Comparison of ENCODE assay signal across 15 mouse cellular contexts in the genomic region with DNA sequence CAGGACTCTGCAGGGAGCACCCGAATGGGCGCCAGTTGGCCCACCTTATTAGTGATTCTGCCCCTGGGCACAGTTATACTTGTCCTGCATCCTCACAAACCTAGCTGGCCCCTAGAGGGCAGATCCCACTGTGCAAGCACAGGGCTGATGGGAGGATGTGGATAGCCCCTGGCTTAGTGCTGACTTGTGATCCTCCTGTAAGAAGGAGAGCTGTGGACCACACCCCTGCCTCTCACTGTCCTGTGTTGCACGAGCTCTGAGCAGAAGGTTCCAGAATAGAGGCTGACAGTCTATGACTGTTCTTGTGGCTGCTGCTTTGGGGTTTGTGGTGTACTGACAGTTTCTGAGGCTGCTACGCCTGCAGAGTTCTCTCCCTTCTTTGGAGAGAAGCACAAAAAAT. TPM values are rescaled to one million over a fixed set of nuclear protein-coding genes. Genes with fewer than 3 reads are reported as not detected.
DNase-seq lines count a peak whose midpoint lies in the region; ATAC-seq and TF ChIP-seq lines count a peak whose summit lies in the region.
"Had no signal": no experiment of that assay in that cellular context is flagged by ENCODE, and none has a peak within 500 bp of the region (broad histone marks: within the 10 kb centered on the region; RNA-seq: fewer than 3 reads in every experiment).

No protein-coding gene starts in this region.

- H3K4me3 ChIP-seq in embryonic facial prominence, embryonic 13.5 days: no peak overlapping the region
- no peak overlapping the region for H3K4me3 ChIP-seq in embryonic facial prominence, embryonic 10.5 days
- H3K4me3 ChIP-seq in lung, postnatal 0 days (ENCODE audit: low read depth, low read length): no peak overlapping the region
- H3K4me3 ChIP-seq: embryonic facial prominence, embryonic 15.5 days; limb, embryonic 15.5 days; neural tube, embryonic 12.5 days had no signal

- TF ChIP-seq EP300 in lung, postnatal 0 days (IDR thresholded peaks at IDR 0.05): no peak

- no peak overlapping the region for H3K4me2 ChIP-seq in embryonic facial prominence, embryonic 13.5 days
- no peak overlapping the region for H3K4me2 ChIP-seq in lung, postnatal 0 days (replicated peaks; ENCODE audit: low read depth, low read length)
- H3K4me2 ChIP-seq: embryonic facial prominence, embryonic 15.5 days; limb, embryonic 15.5 days; midbrain, embryonic 11.5 days; neural tube, embryonic 12.5 days had no signal

- peaks cover 6% of the 10 kb centered on the region; the same call in 1 of the 2 replicates for H3K4me1 ChIP-seq in embryonic facial prominence, embryonic 13.5 days
- peaks cover 14% of the 10 kb centered on the region for H3K4me1 ChIP-seq in embryonic facial prominence, embryonic 10.5 days
- peaks cover 8% of the 10 kb centered on the region; the same call in 1 of the 2 replicates for H3K4me1 ChIP-seq in lung, postnatal 0 days (ENCODE audit: insufficient read depth, low read depth, low read length)

- DNase-seq in embryonic facial prominence, embryonic 10.5 days (ENCODE audit: low spot score): no peak
- no peak for DNase-seq in lung, postnatal 0 days (ENCODE audit: low spot score)
- no peak for DNase-seq in lung, postnatal 4 days
- peak; percentile 60 for DNase-seq in naive thymus-derived CD4-positive, alpha-beta T cell, adult 2 months (ENCODE audit: low read depth)
- DNase-seq in ovary, postnatal 10 days (ENCODE audit: low spot score): no peak
- no peak for DNase-seq in frontal cortex, adult 2 months (ENCODE audit: extremely low spot score in 1 of 2, low spot score in 1 of 2)
- DNase-seq: cerebellum, adult 9-11 months; forebrain, postnatal 0 days; layer of hippocampus, postnatal 36 days had no signal

- no peaks in the 10 kb centered on the region for H3K27me3 ChIP-seq in embryonic facial prominence, embryonic 13.5 days
- H3K27me3 ChIP-seq in embryonic facial prominence, embryonic 10.5 days (replicated peaks; ENCODE audit: low read depth, poor library complexity, severe bottlenecking): no peaks in the 10 kb centered on the region
- H3K27me3 ChIP-seq in lung, postnatal 0 days (replicated peaks; ENCODE audit: insufficient read depth, low read length): no peaks in the 10 kb centered on the region
- H3K27me3 ChIP-seq: embryonic facial prominence, embryonic 15.5 days; limb, embryonic 15.5 days; neural tube, embryonic 12.5 days had no signal

- peak; percentile 41 for TF ChIP-seq CTCF in lung, postnatal 0 days (IDR thresholded peaks at IDR 0.05)

- no peak overlapping the region for H3K27ac ChIP-seq in embryonic facial prominence, embryonic 13.5 days
- H3K27ac ChIP-seq in embryonic facial prominence, embryonic 10.5 days (replicated peaks): no peak overlapping the region
- H3K27ac ChIP-seq in lung, postnatal 0 days (ENCODE audit: low read length): no peak overlapping the region
- H3K27ac ChIP-seq: embryonic facial prominence, embryonic 15.5 days; limb, embryonic 15.5 days; neural tube, embryonic 12.5 days had no signal

- peaks cover 20% of the 10 kb centered on the region for H3K36me3 ChIP-seq in embryonic facial prominence, embryonic 13.5 days
- H3K36me3 ChIP-seq in embryonic facial prominence, embryonic 10.5 days (replicated peaks): peaks cover 8% of the 10 kb centered on the region
- 0 out of 2 replicates have a peak, but pooled peaks cover 5% of the 10 kb centered on the region for H3K36me3 ChIP-seq in lung, postnatal 0 days (ENCODE audit: insufficient read depth, low read length)

- H3K9ac ChIP-seq in embryonic facial prominence, embryonic 13.5 days: 0 out of 2 replicates have a peak overlapping the region, but pooled peaks have one; percentile 36
- H3K9ac ChIP-seq in lung, postnatal 0 days (replicated peaks; ENCODE audit: low read depth): no peak overlapping the region
- H3K9ac ChIP-seq: embryonic facial prominence, embryonic 15.5 days; forebrain, postnatal 0 days; limb, embryonic 15.5 days; neural tube, embryonic 12.5 days had no signal

- no peaks in the 10 kb centered on the region for H3K9me3 ChIP-seq in embryonic facial prominence, embryonic 13.5 days
- no peaks in the 10 kb centered on the region for H3K9me3 ChIP-seq in embryonic facial prominence, embryonic 10.5 days
- H3K9me3 ChIP-seq in lung, postnatal 0 days (ENCODE audit: low read length): no peaks in the 10 kb centered on the region
- H3K9me3 ChIP-seq: embryonic facial prominence, embryonic 15.5 days; limb, embryonic 15.5 days; neural tube, embryonic 12.5 days had no signal

- 85% methylated on average over 4 of the region's 4 CpGs for WGBS in embryonic facial prominence, embryonic 13.5 days
- 85% methylated on average over 4 of the region's 4 CpGs for WGBS in embryonic facial prominence, embryonic 10.5 days
- 80% methylated on average over 4 of the region's 4 CpGs for WGBS in lung, postnatal 0 days

- no peak for ATAC-seq in embryonic facial prominence, embryonic 13.5 days (ENCODE audit: insufficient number of reproducible peaks, insufficient read depth, low FRiP score, low TSS enrichment, low read depth)
- no peak for ATAC-seq in lung, postnatal 0 days
- peak; percentile 14 for ATAC-seq in inflammation-experienced regulatory T-cells, adult 6 months
- ATAC-seq: forebrain, postnatal 0 days had no signal

RNA-seq across cellular contexts. Expression of gene Tfip11, which starts 24.5 kb away (rescaled TPM):
- 31.8 and 32.8 TPM in 2 replicates for polyA plus RNA-seq in embryonic facial prominence, embryonic 13.5 days (2015; fragmentation: Nextera tagmentation; extraction: Ambion mirVana)
- polyA plus RNA-seq in embryonic facial prominence, embryonic 10.5 days (2016; fragmentation: Nextera tagmentation; extraction: Ambion mirVana): 41.3 and 42.5 TPM in 2 replicates
- 16.0 and 16.7 TPM in 2 replicates for polyA plus RNA-seq in lung, postnatal 0 days (2015; fragmentation: Nextera tagmentation; extraction: Ambion mirVana)
- polyA plus RNA-seq in inflammation-experienced regulatory T-cells, adult 6 months (2017; shearing (Covaris generic)): 10 to 100 TPM; 14.7 to 26.1 (median 15.3) TPM
- 36.6 and 40.0 TPM in 2 replicates for polyA plus RNA-seq in frontal cortex, adult 2 months (2012; rRNA removed)

RNA-seq across cellular contexts. Expression of gene Tpst2, which starts 25.2 kb away (rescaled TPM):
- 38.7 and 42.8 TPM in 2 replicates for polyA plus RNA-seq in embryonic facial prominence, embryonic 13.5 days (2015; fragmentation: Nextera tagmentation; extraction: Ambion mirVana)
- 34.0 and 35.9 TPM in 2 replicates for polyA plus RNA-seq in embryonic facial prominence, embryonic 10.5 days (2016; fragmentation: Nextera tagmentation; extraction: Ambion mirVana)
- polyA plus RNA-seq in lung, postnatal 0 days (2015; fragmentation: Nextera tagmentation; extraction: Ambion mirVana): 96.8 and 106 TPM in 2 replicates
- polyA plus RNA-seq in inflammation-experienced regulatory T-cells, adult 6 months (2017; shearing (Covaris generic)): 100 to 1,000 TPM in 1 of 3 experiments, 10 to 100 TPM in 2; 59.1 to 111 (median 64.1) TPM
- polyA plus RNA-seq in frontal cortex, adult 2 months (2012; rRNA removed): 36.6 and 40.7 TPM in 2 replicates

RNA-seq across cellular contexts. Expression of gene Srrd, which starts 41.1 kb away (rescaled TPM):
- 42.1 and 54.9 TPM in 2 replicates for polyA plus RNA-seq in embryonic facial prominence, embryonic 13.5 days (2015; fragmentation: Nextera tagmentation; extraction: Ambion mirVana)
- polyA plus RNA-seq in embryonic facial prominence, embryonic 10.5 days (2016; fragmentation: Nextera tagmentation; extraction: Ambion mirVana): 48.2 and 51.6 TPM in 2 replicates
- 21.3 and 21.9 TPM in 2 replicates for polyA plus RNA-seq in lung, postnatal 0 days (2015; fragmentation: Nextera tagmentation; extraction: Ambion mirVana)
- 1 to 10 TPM; 2.9 to 4.8 (median 4.4) TPM for polyA plus RNA-seq in inflammation-experienced regulatory T-cells, adult 6 months (2017; shearing (Covaris generic))
- polyA plus RNA-seq in frontal cortex, adult 2 months (2012; rRNA removed): 55.5 and 58.8 TPM in 2 replicates

RNA-seq across cellular contexts. Expression of gene Hps4, which starts 41.2 kb away (rescaled TPM):
- polyA plus RNA-seq in embryonic facial prominence, embryonic 13.5 days (2015; fragmentation: Nextera tagmentation; extraction: Ambion mirVana): 42.4 and 42.9 TPM in 2 replicates
- 36.1 and 36.9 TPM in 2 replicates for polyA plus RNA-seq in embryonic facial prominence, embryonic 10.5 days (2016; fragmentation: Nextera tagmentation; extraction: Ambion mirVana)
- polyA plus RNA-seq in lung, postnatal 0 days (2015; fragmentation: Nextera tagmentation; extraction: Ambion mirVana): 19.7 and 22.1 TPM in 2 replicates
- polyA plus RNA-seq in inflammation-experienced regulatory T-cells, adult 6 months (2017; shearing (Covaris generic)): 10 to 100 TPM; 13.9 to 19.0 (median 16.4) TPM
- polyA plus RNA-seq in frontal cortex, adult 2 months (2012; rRNA removed): 41.4 and 42.5 TPM in 2 replicates

RNA-seq across cellular contexts. Expression of gene Crybb1, which starts 46.1 kb away (rescaled TPM):
- polyA plus RNA-seq in embryonic facial prominence, embryonic 13.5 days (2015; fragmentation: Nextera tagmentation; extraction: Ambion mirVana): 1.0 and 1.3 TPM in 2 replicates
- 0.20 and 0.80 TPM in 2 replicates for polyA plus RNA-seq in embryonic facial prominence, embryonic 10.5 days (2016; fragmentation: Nextera tagmentation; extraction: Ambion mirVana)
- polyA plus RNA-seq in lung, postnatal 0 days (2015; fragmentation: Nextera tagmentation; extraction: Ambion mirVana): 1.4 and 1.7 TPM in 2 replicates
- under 1 TPM in 1 of 3 experiments, not detected in 2; 0.97 TPM for polyA plus RNA-seq in inflammation-experienced regulatory T-cells, adult 6 months (2017; shearing (Covaris generic))
- polyA plus RNA-seq in frontal cortex, adult 2 months (2012; rRNA removed): 6.6 and 7.2 TPM in 2 replicates
